Mouse (Mus musculus) lung, embryonic 14.5 days (tissue): ENCODE data around the gene Erbin. TPM values are rescaled to one million over a fixed set of nuclear protein-coding genes. Genes with fewer than 3 reads are reported as not detected.
A peak's percentile ranks its signal among the peaks of the same experiment; 100 is the strongest.

ENCODE experiments used
- ATAC-seq: fragments of 200-750 bp; cut with Nextera tagmentation; 2 replicates; pipeline ENCODE4 v1.8.0; 2017; ENCODE audit warnings: mild to moderate bottlenecking, moderate TSS enrichment, moderate library complexity; ENCODE audit not compliant: insufficient read depth
- DNase-seq: peaks from one replicate; pipeline ENCODE4 v3.0.0-alpha.2; 2015
- H3K27ac ChIP-seq: fragments of 300-500 bp; sonication (generic); 2 replicates; pipeline ENCODE4 v1.5.1; 2014; ENCODE audit warnings: low read depth, mild to moderate bottlenecking, moderate library complexity
- H3K27me3 ChIP-seq: fragments of 300-500 bp; sonication (generic); 2 replicates; pipeline ENCODE4 v1.6.1; 2014; ENCODE audit warnings: low read length, control low read depth; ENCODE audit not compliant: insufficient read depth
- H3K36me3 ChIP-seq: fragments of 300-500 bp; sonication (generic); 2 replicates; pipeline ENCODE4 v1.6.1; 2014; ENCODE audit warnings: control low read depth; ENCODE audit not compliant: insufficient read depth
- H3K4me1 ChIP-seq: fragments of 300-500 bp; sonication (generic); 2 replicates; pipeline ENCODE4 v1.6.1; 2014; ENCODE audit warnings: antibody characterized with exemption, control low read depth; ENCODE audit not compliant: insufficient read depth
- H3K4me2 ChIP-seq: fragments of 300-500 bp; sonication (generic); 2 replicates; pipeline ENCODE4 v1.6.1; 2014; ENCODE audit warnings: mild to moderate bottlenecking
- H3K4me3 ChIP-seq: fragments of 300-500 bp; sonication (generic); 2 replicates; pipeline ENCODE4 v1.5.1; 2014; ENCODE audit warnings: low read depth, low read length
- H3K9ac ChIP-seq: fragments of 300-500 bp; sonication (generic); 2 replicates; pipeline ENCODE4 v1.6.1; 2014
- H3K9me3 ChIP-seq: fragments of 300-500 bp; sonication (generic); 2 replicates; pipeline ENCODE4 v1.6.1; 2016; ENCODE audit warnings: low read depth, low read length, control low read depth
- CTCF ChIP-seq: IDR thresholded peaks from 2 replicates; pipeline ENCODE4 v1.5.1; 2016; ENCODE audit warnings: antibody characterized with exemption, low read depth
- WGBS: fragments of 180-500 bp; shearing (Covaris S2); extraction: QIAGEN DNeasy Blood & Tissue Kit; methylation state at CpG from one replicate; pipeline ENCODE4 v1.1.7; 2014; 5-methylcytosine and 5-hydroxymethylcytosine counted together
- polyA plus RNA-seq: library from polyadenylated mRNA; unstranded; fragments of >200 nt; fragmentation: Nextera tagmentation; extraction: Ambion mirVana; gene quantifications from 2 replicates; pipeline ENCODE4 v1.2.1, GENCODE M21; 2014

Gene Erbin
- polyA plus RNA-seq, 1 experiment from 2014 or later = 30.7 TPM

DNA sequence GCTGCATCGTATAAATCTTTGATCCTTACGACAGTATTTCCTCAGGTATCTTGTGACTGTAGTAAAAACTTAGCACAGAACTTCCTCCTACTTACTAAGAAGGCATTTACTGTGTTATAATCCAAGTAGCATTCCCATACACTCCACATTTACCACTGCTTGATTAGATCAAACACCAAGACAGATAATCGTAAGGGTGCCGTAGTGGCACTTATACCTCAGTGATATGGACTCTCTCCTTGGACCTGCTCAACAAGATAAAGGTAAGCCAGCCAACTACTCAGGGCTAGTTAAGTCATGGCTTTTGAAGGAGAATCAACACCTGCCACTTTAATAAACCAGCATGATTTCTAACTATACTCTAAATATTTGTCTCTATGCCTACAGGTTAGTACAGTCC is 39.1 kb downstream of the Erbin start:
- no peak overlapping the region for H3K27ac ChIP-seq
- H3K4me1 ChIP-seq = no peaks in the 10 kb centered on the region
- H3K4me3 ChIP-seq = no peak overlapping the region
- DNase-seq (no peak), ATAC-seq (no peak)
- WGBS = 92% methylated on average over 4 of the region's 4 CpGs
- H3K4me2 ChIP-seq = no peak overlapping the region
- no peak for TF ChIP-seq CTCF
- no peak overlapping the region for H3K9ac ChIP-seq
- no peaks in the 10 kb centered on the region for H3K27me3 ChIP-seq
- H3K9me3 ChIP-seq = no peaks in the 10 kb centered on the region
- peaks cover 23% of the 10 kb centered on the region; the same call in 1 of the 2 replicates for H3K36me3 ChIP-seq

DNA sequence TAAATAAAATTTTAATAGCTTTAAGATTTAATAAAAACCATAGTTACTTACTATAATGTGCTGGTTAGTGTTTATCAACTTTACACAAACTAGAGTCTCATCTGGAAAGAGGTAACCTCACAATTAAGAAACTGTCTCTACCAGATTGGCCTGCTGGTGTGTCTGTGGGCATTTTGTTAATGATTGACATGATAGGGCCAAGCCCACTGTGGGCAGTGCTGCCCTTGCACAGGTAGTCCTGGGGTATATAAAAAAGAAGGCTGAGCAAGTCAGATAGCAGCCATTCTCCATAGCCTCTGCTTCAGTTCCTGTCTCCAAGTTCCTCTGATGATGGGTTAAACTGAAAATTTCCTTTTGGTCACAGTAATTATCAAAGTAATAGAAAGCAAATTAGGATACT is 43.6 kb downstream of the Erbin start:
- DNase-seq (no peak), ATAC-seq (no peak)
- Histone ChIP-seq H3K27me3 (no peaks in the 10 kb centered on the region), H3K4me3 (no peak overlapping the region), H3K4me1 (no peaks in the 10 kb centered on the region), H3K27ac (no peak overlapping the region), H3K9me3 (no peaks in the 10 kb centered on the region), H3K4me2 (no peak overlapping the region), H3K9ac (no peak overlapping the region), H3K36me3 (peaks cover 6% of the 10 kb centered on the region; the same call in 1 of the 2 replicates)
- TF ChIP-seq CTCF = no peak

DNA sequence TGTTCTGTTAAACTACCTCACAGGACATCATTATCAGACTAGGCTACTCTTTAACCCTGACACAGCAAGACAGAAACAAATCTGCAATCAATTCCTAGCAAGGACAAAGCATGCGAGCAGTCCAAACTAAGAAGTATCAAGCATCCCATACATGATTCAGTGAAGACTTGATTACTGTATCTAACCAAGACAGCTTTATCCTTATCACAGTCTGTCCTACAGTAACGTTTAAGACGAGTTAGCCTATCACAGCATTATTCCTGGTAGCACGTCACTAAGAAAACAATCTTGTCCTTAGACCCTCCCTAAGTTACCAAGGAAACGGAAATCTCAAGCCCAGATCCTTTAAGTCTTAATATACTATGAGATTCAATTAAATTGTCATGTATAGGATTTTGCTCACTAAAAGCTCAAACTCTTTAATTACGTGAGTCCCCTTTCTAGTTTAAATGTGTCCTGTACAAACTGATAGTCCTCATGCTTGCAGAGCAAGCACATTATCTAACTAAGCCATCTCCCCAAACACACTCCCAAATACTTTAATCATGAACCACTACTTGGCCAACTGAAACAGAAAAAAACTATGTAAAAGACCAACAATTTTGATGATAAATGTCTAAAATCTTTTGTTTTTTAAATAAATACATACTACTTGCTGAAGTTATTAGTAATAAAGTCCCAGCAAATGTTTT is 44.3 kb downstream of the Erbin start:
- Histone ChIP-seq H3K4me2 (no peak overlapping the region), H3K9ac (no peak overlapping the region), H3K4me3 (no peak overlapping the region), H3K27me3 (no peaks in the 10 kb centered on the region), H3K9me3 (no peaks in the 10 kb centered on the region), H3K27ac (no peak overlapping the region), H3K4me1 (no peaks in the 10 kb centered on the region), H3K36me3 (peaks cover 3% of the 10 kb centered on the region; the same call in 1 of the 2 replicates)
- DNase-seq (no peak), ATAC-seq (no peak)
- 75% methylated on average over 6 of the region's 6 CpGs for WGBS
- TF ChIP-seq CTCF = no peak

DNA sequence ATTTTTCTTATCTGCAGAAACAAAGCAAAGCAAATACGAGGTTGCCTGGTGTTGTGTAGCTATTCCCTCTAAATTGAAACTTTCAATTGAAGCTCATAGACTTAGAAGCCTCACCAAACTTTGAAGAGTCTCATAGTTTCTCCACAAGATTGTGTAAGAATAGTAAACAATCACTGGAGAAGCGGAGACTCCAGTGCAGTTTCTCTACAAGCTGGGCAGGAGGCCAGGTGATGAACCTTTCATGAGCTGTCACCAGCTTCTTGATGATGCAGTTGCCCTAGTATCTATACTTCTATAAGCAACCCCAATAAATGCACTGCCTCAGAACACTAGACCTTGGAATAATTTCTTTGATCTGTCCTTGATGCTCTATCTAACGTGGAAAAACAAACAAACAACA is 49.5 kb downstream of the Erbin start:
- H3K4me1 ChIP-seq = no peaks in the 10 kb centered on the region
- no peak overlapping the region for H3K4me3 ChIP-seq
- no peaks in the 10 kb centered on the region for H3K9me3 ChIP-seq
- peaks cover 11% of the 10 kb centered on the region; the same call in 1 of the 2 replicates for H3K36me3 ChIP-seq
- no peaks in the 10 kb centered on the region for H3K27me3 ChIP-seq
- TF ChIP-seq CTCF = no peak
- H3K9ac ChIP-seq = no peak overlapping the region
- ATAC-seq (no peak), DNase-seq (peak; percentile 37)
- no peak overlapping the region for H3K27ac ChIP-seq
- WGBS = 59% methylated on average over 3 of the region's 3 CpGs
- H3K4me2 ChIP-seq = no peak overlapping the region

DNA sequence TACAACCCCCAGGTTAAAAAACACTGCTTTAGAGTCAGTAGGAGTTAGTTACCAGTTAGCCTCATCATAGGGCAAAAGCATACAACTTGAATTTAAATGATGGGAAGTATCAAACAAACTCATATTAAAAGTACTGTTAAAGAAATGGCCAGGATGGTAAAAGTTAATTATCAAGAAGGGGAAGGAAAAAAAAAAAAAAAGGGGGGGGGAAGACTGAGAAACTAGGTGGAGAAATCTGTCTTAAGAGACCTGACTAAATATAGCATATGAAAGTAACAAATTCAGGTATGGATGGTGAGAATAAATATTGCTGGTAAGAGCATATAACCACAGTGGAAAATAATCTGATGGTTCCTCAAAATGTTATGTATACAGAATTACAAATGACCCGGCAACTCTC is 50.2 kb downstream of the Erbin start:
- ATAC-seq = no peak

DNA sequence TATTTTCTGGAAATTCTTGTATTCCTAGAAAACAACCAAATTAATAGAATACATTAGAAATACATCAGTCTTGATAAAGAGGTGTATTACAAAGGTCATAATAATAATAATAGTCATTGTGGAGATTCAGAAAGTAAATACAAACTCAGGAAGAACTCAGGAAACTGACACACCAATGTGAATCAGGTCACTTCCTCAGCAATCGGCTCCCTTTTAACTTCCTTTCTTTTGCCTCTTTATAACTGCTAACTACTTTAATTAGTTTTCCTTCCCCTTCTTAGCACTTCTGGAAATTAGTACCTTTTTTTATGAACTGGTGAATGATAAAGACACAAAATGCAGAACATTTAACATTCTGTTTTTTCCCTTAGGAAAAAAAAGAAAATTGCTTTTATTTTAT is 51.4 kb downstream of the Erbin start:
- no peak for TF ChIP-seq CTCF
- 61% methylated on average over 1 of the region's 1 CpGs for WGBS
- ATAC-seq (no peak), DNase-seq (no peak)
- no peak overlapping the region for H3K27ac ChIP-seq
- no peaks in the 10 kb centered on the region for H3K9me3 ChIP-seq
- no peaks in the 10 kb centered on the region for H3K27me3 ChIP-seq
- no peaks in the 10 kb centered on the region for H3K4me1 ChIP-seq
- no peak overlapping the region for H3K4me2 ChIP-seq
- H3K36me3 ChIP-seq = peaks cover 18% of the 10 kb centered on the region
- H3K9ac ChIP-seq = no peak overlapping the region
- no peak overlapping the region for H3K4me3 ChIP-seq

More for the DNA sequence above, 50.2 kb downstream of the Erbin start:
- H3K4me2 ChIP-seq = no peak overlapping the region
- H3K9me3 ChIP-seq = no peaks in the 10 kb centered on the region
- no peaks in the 10 kb centered on the region for H3K4me1 ChIP-seq
- no peak overlapping the region for H3K27ac ChIP-seq
- H3K4me3 ChIP-seq = no peak overlapping the region
- TF ChIP-seq CTCF = no peak
- 94% methylated on average over 1 of the region's 1 CpGs for WGBS
- DNase-seq = no peak
- H3K27me3 ChIP-seq = no peaks in the 10 kb centered on the region
- H3K36me3 ChIP-seq = peaks cover 11% of the 10 kb centered on the region; the same call in 1 of the 2 replicates
- H3K9ac ChIP-seq = no peak overlapping the region

DNA sequence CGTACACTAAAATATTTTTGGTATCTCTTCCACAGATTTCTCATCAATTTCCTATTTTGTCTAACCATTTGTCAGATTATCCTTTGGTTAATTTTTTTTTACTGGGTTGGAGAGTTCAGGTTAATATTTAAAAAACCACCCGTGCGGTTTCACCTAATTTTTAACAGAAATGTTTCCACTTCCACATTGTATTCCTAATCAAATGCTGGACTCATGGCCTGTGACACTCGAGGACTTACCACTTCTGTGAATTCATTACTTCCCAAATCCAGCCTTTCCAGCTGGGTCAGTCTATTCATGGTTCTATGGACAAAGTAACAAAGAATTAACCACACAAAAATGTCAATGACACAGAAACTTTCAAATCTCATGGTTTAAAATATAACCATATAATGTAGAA is 58.3 kb downstream of the Erbin start:
- DNase-seq = no peak
- Histone ChIP-seq H3K27ac (no peak overlapping the region), H3K9ac (no peak overlapping the region), H3K4me1 (no peaks in the 10 kb centered on the region), H3K36me3 (peaks cover 54% of the 10 kb centered on the region), H3K27me3 (no peaks in the 10 kb centered on the region), H3K9me3 (no peaks in the 10 kb centered on the region), H3K4me2 (no peak overlapping the region), H3K4me3 (no peak overlapping the region)
- TF ChIP-seq CTCF = no peak
- no peak for ATAC-seq
- 70% methylated on average over 4 of the region's 4 CpGs for WGBS
